Mouse (Mus musculus): ENCODE data around the gene Hsd17b1.

DNA sequence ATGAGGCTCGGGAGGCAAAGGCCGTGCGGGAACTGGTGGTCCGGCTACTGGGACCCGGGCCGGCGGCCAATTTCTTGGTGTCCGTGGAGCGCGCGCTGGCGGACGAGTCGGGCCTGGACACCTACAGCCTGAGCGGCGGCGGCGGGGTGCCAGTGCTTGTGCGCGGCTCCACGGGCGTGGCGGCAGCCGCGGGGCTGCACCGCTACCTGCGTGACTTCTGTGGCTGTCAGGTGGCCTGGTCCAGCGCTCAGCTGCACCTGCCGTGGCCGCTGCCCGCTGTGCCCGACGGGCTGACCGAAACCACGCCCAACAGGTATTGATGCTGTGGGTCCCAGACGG is 8.1 kb upstream of the Hsd17b1 start:
- no peak for TF ChIP-seq CTCF (IDR thresholded peaks at IDR 0.05; ENCODE audit: control insufficient read depth, insufficient read depth, insufficient read length)
- TF ChIP-seq CEBPB (IDR thresholded peaks at IDR 0.05; ENCODE audit: low read depth): no peak
- no peak for TF ChIP-seq MAX (IDR thresholded peaks at IDR 0.05)
- TF ChIP-seq USF1 (IDR thresholded peaks at IDR 0.05; ENCODE audit: low read depth): no peak
- TF ChIP-seq MYOG (IDR thresholded peaks at IDR 0.05; ENCODE audit: control insufficient read depth, extremely low read depth, insufficient read length): no peak
- TF ChIP-seq FOSL1 (IDR thresholded peaks at IDR 0.05; ENCODE audit: insufficient read depth, low read length, poor library complexity, severe bottlenecking): no peak
